Mouse (Mus musculus) bone marrow macrophage, adult 2 months (primary cell): ENCODE results near the gene Pbx1.

Experiments
- CTCF ChIP-seq: IDR thresholded peaks from 2 replicates; pipeline ENCODE4 v1.5.1; 2012; ENCODE audit warnings: low read depth, mild to moderate bottlenecking, low read length, moderate library complexity
- POLR2A ChIP-seq: IDR thresholded peaks from 2 replicates; pipeline ENCODE4 v1.6.1; 2012; ENCODE audit warnings: mild to moderate bottlenecking, low read depth, low read length, borderline replicate concordance

GRCm38 (mm10) chr1:168418903-168419302 is 13.2 kb downstream of the Pbx1 start:
- TF ChIP-seq CTCF (no peak), POLR2A (no peak)
